Mouse (Mus musculus): Measurements from ENCODE around the gene Cryl1.

DNA sequence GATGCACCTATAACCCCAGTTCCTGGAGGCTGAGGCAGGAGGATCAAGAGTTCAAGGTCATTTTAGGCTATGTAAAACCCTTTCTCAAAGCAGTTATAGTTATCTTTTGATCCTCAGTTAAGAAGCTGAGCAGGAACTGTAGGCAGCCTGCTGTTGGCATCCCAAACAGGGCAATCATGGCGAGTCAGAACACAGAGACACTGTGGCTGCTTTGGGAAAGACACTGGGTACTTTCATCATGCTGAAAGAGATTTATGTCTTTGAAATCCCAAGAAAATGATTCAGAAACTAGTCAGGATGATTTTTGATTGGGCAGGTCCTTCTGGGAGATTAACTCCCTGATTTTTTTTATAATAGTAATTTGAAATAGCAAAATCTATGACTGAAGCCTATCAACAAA, 126.0 kb downstream of the Cryl1 start:
- TF ChIP-seq CTCF (IDR thresholded peaks at IDR 0.05; ENCODE audit: extremely low read depth, insufficient read length, insufficient replicate concordance, low read depth, low read length): no peak
- no peak for TF ChIP-seq POLR2A (IDR thresholded peaks at IDR 0.05; ENCODE audit: low read depth, low read length)

Measured in small intestine, adult 2 months (tissue).